Mouse (Mus musculus): Measurements from ENCODE around the gene Nkd1. TPM values are rescaled to one million over a fixed set of nuclear protein-coding genes. Genes with fewer than 3 reads are reported as not detected.

The Nkd1 gene
- total RNA-seq, 2 experiments from 2014 or later, result 8.8 to 10.1 TPM

DNA sequence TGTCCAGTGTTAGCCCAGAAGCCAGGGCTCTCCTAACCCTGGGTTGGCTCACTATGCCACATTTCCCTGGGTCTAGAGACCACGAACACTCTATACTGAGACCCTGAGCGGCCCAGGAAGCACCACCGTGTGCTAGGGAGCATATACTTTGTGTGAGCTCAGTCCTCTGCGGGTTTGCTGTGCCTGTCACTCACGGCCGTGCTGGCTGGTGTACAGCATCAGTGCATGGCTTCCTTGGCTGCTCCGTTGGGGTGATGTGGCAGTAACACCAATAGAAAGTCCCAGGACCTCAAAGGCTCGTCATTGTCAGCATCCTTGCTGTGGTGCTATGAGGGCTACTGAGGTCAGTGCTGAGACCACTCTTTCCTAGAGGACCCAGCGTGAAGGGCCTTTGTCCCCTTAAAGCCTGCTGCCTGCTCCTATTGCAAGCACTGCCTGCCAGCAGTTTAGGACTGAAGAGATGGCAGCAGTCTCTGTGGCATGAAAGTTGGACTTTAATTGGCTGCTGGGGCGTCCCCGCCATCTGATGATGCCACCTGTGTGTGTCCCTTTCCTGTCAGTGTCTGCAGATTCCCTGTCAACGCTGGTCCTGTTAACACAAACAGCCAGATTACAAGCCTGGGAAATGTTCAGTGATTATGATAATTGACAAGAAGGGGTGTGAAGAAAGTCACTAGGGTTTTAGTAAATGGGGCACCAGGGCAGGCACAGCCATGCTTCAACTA, 51.2 kb downstream of the Nkd1 start:
- no peak overlapping the region for H3K27ac ChIP-seq
- DNase-seq (ENCODE audit: low spot score in 2 of 2), result peak in 1 of 2 experiments; percentile 39
- no peak overlapping the region for H3K4me3 ChIP-seq
- no peak for TF ChIP-seq CTCF (conservative IDR thresholded peaks at IDR 0.05)

- H3K27ac ChIP-seq, result no peak overlapping the region
- no peak for TF ChIP-seq CTCF (conservative IDR thresholded peaks at IDR 0.05)
Measured at GRCm38 (mm10) chr8:88572941-88573645, 51.9 kb downstream of the Nkd1 start.

DNA sequence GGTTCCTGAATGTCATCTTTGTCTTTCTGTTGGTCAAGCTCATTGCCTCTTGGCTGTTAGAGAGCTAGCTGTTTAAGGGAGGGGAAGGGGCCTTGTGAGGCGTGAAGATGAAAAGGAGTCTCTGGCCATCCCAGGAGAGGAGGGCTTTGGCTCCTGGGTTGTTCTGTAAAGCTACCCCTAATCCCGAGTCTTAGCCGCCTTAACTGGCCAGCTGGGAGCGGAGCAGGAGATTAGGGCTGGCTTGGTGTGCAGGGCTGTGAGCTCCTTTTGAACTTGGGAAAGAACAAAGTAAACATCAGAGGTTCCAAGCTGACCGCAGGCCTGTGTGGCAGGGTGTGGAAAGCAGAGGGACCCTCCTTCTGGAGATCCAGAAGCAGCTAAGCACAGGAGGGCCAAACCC, 53.8 kb downstream of the Nkd1 start:
- no peak for TF ChIP-seq CTCF (conservative IDR thresholded peaks at IDR 0.05)
- no peak overlapping the region for H3K4me3 ChIP-seq
- H3K27ac ChIP-seq, result no peak overlapping the region
- DNase-seq (ENCODE audit: low spot score in 2 of 2), result no peak

More at GRCm38 (mm10) chr8:88572941-88573645, 51.9 kb downstream of the Nkd1 start:
- no peak overlapping the region for H3K4me3 ChIP-seq
- peak; percentile 46 for DNase-seq (ENCODE audit: low spot score in 2 of 2)

- no peak for TF ChIP-seq CTCF (conservative IDR thresholded peaks at IDR 0.05)
- Histone ChIP-seq H3K27ac (0 out of 2 replicates have a peak overlapping the region, but pooled peaks have one; percentile 14), H3K4me3 (no peak overlapping the region)
- peak in 1 of 2 experiments; percentile 33 for DNase-seq (ENCODE audit: low spot score in 2 of 2)
Measured at GRCm38 (mm10) chr8:88576351-88577142, 55.4 kb downstream of the Nkd1 start.

DNA sequence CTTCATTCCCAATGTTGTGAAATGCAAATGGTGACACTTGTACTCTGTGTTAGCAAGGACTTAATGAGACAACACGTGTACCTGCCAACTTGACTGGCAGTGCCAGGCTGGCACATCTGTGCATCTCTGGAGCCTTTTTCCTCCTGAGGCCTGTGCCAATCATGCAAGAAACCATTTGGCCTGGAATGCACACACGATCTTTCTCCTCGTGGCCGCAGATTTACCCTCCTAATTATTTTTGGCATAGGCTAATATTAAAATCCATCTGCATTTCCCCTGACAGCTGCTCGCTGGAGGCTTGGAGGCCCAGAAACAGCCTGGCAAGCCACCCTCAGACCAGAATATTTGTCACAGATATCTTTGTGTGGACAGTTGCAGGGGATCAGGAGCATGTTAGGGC, 56.5 kb downstream of the Nkd1 start:
- DNase-seq (ENCODE audit: low spot score in 2 of 2), result no peak
- Histone ChIP-seq H3K4me3 (no peak overlapping the region), H3K27ac (no peak overlapping the region)
- TF ChIP-seq CTCF (conservative IDR thresholded peaks at IDR 0.05), result no peak

DNA sequence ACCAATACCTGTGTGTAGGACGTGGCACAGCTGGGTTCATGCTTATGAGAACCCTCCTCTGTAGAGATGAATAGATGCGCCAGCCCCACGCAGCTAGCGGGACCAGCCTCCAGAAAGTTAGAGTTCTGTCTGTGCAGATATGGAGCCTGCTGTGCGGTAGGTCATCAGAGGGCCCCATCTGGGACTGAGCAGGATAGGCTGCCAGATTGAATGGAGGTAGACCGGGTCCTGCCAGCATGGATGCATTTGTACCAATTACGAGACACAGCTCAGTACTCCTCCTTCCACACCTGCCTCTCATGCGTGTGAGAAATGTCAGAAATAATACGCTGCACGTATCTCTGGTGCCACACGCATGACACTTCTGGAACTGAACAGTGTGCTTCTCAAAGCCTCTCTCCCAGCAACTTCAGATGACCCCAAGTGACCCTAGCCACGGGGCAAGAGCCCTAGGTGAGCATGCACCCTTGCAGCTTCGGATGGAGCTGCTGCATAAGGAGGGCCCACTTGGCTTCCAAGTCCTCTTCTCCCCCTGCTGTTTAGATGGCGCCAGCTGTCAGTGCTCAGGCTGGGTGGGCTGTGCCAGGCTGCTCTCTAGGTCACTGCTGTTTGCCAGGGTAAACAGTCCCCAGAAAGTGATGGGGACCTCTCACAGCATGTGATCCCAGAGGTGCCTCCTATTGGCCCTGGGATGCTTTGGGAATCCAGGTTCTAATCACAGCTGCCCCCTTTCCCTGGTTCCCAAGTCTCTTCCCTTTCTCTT, 57.4 kb downstream of the Nkd1 start:
- 0 out of 2 replicates have a peak, but pooled peaks have one; percentile 11 for TF ChIP-seq CTCF (conservative IDR thresholded peaks at IDR 0.05)
- Histone ChIP-seq H3K4me3 (no peak overlapping the region), H3K27ac (no peak overlapping the region)
- no peak for DNase-seq (ENCODE audit: low spot score in 2 of 2)

DNA sequence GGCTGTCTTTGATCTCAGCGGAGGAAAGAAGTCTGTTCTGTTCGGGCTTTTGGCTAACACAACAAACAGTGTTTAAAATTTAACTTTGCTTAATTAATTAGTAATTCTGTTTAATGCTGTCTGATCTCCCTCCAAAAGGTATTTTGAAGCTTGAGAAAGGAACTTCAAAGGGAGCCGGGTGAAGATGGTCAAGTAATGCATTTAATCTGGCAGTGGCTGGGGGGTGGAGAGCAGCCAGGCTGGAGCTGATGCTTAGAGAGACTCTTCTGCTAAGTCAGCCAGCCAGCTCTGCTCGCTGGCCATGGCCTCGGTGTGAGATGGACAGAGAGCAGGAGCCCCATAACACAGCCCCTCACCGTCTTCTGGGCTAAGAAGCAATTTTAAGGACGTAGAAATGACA, 58.1 kb downstream of the Nkd1 start:
- Histone ChIP-seq H3K4me3 (no peak overlapping the region), H3K27ac (peak overlapping the region; percentile 28; the same call in 1 of the 2 replicates)
- TF ChIP-seq CTCF (conservative IDR thresholded peaks at IDR 0.05), result no peak
- DNase-seq (ENCODE audit: low spot score in 2 of 2), result no peak

GRCm38 (mm10) chr8:88579668-88580330, 58.6 kb downstream of the Nkd1 start:
- H3K4me3 ChIP-seq, result no peak overlapping the region
- no peak for TF ChIP-seq CTCF (conservative IDR thresholded peaks at IDR 0.05)
- DNase-seq (ENCODE audit: low spot score in 2 of 2), result peak in 1 of 2 experiments; percentile 28
- H3K27ac ChIP-seq, result peak overlapping the region; percentile 28

DNA sequence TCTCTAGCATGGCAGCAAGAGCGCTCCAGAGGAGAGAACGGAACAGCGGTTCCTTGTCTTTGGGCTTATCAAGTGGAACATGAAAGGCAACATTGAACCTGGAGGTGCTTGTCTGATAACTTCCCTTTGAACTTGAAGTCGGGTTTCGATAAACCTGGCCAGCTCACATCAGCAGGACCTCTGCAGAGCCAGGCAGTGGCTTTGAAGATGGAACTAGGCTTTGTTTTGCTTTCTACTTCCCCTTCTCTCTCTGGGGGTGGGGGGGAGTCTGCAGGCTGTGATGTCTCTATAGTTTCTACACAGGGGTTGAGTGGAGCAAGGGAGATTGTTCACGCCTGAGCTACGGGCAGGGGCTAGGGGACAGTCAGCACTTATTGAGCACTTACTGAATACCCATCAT, 59.6 kb downstream of the Nkd1 start:
- TF ChIP-seq CTCF (conservative IDR thresholded peaks at IDR 0.05), result no peak
- H3K27ac ChIP-seq, result no peak overlapping the region
- DNase-seq (ENCODE audit: low spot score in 2 of 2), result no peak
- no peak overlapping the region for H3K4me3 ChIP-seq

GRCm38 (mm10) chr8:88583863-88584262, 62.7 kb downstream of the Nkd1 start:
- no peak overlapping the region for H3K27ac ChIP-seq
- TF ChIP-seq CTCF (conservative IDR thresholded peaks at IDR 0.05), result no peak
- no peak overlapping the region for H3K4me3 ChIP-seq
- DNase-seq (ENCODE audit: low spot score in 2 of 2), result no peak

GRCm38 (mm10) chr8:88588205-88588889, 67.2 kb downstream of the Nkd1 start:
- DNase-seq (ENCODE audit: low spot score in 2 of 2), result no peak
- H3K27ac ChIP-seq, result no peak overlapping the region
- TF ChIP-seq CTCF (conservative IDR thresholded peaks at IDR 0.05), result no peak
- H3K4me3 ChIP-seq, result no peak overlapping the region
